Mouse (Mus musculus): ENCODE results near the gene Dap.
A peak's percentile ranks its signal among the peaks of the same experiment; 100 is the strongest.

Dap gene

GRCm38 (mm10) chr15:31302293-31302990 lies 78.3 kb downstream of the Dap start:
- DNase-seq (ENCODE audit: low spot score), result no peak

DNA sequence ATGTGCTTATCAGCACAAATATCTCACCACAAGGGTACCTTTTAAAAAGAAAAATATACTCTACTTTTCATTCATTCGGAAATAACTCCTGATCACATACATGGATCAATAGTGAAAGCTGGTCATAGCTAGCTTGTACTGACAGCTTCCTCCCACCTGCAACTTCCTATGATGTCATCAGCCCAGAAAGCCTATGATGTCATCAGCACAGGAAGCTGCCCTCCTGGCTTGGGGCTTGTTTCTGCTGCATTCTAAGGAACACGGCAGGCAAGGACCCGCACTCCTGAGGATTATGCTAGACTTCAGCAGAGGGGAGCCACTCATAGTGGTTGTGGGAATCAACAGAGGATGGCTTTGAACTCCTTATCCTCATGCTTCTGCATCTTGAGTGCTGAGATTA lies 80.2 kb downstream of the Dap start:
- DNase-seq (ENCODE audit: low spot score), result no peak

- DNase-seq (ENCODE audit: low spot score), result no peak
These were observed 81.1 kb downstream of the Dap start for GRCm38 (mm10) chr15:31305181-31305580.

DNA sequence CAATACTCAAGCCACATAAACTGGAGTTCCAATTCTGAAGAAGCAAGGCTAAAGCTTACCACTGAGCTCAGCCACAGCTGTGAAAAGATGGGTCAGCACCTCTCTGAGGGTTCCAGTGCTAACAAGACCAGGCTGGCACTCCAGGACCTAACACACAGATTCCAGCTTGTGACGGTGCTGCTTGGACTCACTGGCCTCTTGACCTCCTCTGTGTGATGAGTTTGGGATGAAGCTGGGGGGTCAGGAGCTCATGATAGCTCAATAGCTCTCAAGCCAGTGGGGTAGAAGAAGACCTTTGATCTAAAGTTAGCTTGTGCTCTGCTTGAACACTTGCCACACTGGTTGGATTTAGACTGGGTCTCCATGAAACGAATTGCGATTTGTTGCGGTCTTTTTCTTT lies 82.6 kb downstream of the Dap start:
- DNase-seq (ENCODE audit: low spot score), result no peak

DNA sequence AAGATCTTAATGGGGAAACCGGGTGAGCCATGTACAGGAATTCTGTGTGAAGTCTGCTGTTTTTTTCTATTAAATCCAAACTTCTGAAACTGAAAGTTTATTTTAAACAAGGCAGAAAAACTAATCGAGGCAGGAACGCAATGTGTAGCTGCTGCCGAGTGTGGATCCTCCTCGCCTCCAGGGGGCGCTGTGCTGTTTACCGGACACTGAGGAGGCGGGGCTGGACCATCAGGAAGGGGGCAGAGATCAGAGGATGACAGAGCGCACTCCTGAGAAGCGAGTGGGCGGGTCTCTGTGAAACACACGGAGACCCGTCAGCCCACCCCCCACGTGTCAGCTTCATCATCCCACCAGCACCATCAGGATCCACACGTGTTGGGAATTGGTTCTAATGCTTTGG lies 85.4 kb downstream of the Dap start:
- DNase-seq (ENCODE audit: low spot score), result peak; percentile 70

DNA sequence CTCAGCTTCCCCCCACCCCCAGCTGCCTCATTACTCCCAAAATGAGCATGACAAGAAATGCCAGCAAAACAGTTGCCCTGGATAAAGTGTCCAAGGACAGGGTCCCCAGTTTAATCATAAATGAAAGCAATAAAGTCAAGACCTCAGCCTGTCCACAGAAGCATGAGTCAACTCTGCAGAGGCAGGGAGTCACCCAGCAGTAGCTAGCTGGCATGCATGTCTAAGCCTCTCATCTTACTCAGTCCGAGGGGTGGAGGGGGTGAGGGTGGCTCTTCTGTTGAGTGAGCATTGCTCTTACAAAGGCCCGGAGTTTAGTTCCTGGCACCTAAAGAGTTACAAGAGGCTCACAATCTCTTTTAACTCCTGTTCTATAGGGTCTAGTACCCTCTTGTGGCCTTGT lies 87.9 kb downstream of the Dap start:
- no peak for DNase-seq (ENCODE audit: low spot score)

GRCm38 (mm10) chr15:31315630-31316231 lies 91.6 kb downstream of the Dap start:
- peak; percentile 87 for DNase-seq (ENCODE audit: low spot score)

GRCm38 (mm10) chr15:31317056-31317805 lies 93.1 kb downstream of the Dap start:
- no peak for DNase-seq (ENCODE audit: low spot score)

GRCm38 (mm10) chr15:31318158-31318955 lies 94.2 kb downstream of the Dap start:
- DNase-seq (ENCODE audit: low spot score), result no peak

- no peak for DNase-seq (ENCODE audit: low spot score)
These were observed 94.9 kb downstream of the Dap start for GRCm38 (mm10) chr15:31319046-31319445.

- DNase-seq (ENCODE audit: low spot score), result no peak
These were observed 96.7 kb downstream of the Dap start for GRCm38 (mm10) chr15:31320598-31321377.

GRCm38 (mm10) chr15:31323684-31324083 lies 99.6 kb downstream of the Dap start:
- DNase-seq (ENCODE audit: low spot score), result no peak

All from testis, postnatal 10 days (tissue).